Mouse (Mus musculus): ENCODE measurements around the gene Borcs8. TPM values are rescaled to one million over a fixed set of nuclear protein-coding genes. Genes with fewer than 3 reads are reported as not detected.

Gene Borcs8
- polyA plus RNA-seq, 1 experiment from 2014 or later, result 60.0 TPM

DNA sequence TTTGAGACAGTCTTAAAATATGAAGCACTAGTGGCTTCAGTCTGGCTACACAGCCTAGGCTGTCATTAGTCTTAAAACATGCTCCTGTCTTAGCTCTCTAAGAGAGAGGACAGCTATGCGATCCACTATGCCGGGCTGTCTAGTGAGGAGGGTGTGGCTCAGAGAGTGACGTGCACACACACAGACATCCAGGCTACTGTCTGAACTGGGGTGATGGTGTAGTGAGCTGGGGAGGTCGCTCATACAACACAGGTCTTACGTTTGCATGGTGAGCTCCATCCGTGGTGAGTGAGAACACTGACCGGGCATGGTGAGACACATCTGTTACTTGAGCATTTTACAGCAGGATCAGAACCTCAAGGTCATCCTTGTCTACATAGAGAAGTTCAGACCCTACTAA is 31.9 kb downstream of the Borcs8 start:
- peaks cover 30% of the 10 kb centered on the region for H3K4me1 ChIP-seq (replicated peaks; ENCODE audit: control insufficient read depth, insufficient read depth, low read length)
- no peak overlapping the region for H3K4me2 ChIP-seq (ENCODE audit: low read length)
- H3K9me3 ChIP-seq (ENCODE audit: control insufficient read depth, low read length), result no peaks in the 10 kb centered on the region
- no peak overlapping the region for H3K9ac ChIP-seq (replicated peaks; ENCODE audit: low read depth, low read length)
- H3K4me3 ChIP-seq (replicated peaks; ENCODE audit: low read length), result no peak overlapping the region
- no peak for ATAC-seq
- no peak overlapping the region for H3K27ac ChIP-seq (ENCODE audit: low read length)
- H3K27me3 ChIP-seq (replicated peaks; ENCODE audit: control insufficient read depth, insufficient read depth, low read length), result no peaks in the 10 kb centered on the region
- WGBS, result 90% methylated on average over 7 of the region's 7 CpGs
- H3K36me3 ChIP-seq (ENCODE audit: control insufficient read depth, insufficient read depth), result no peaks in the 10 kb centered on the region

DNA sequence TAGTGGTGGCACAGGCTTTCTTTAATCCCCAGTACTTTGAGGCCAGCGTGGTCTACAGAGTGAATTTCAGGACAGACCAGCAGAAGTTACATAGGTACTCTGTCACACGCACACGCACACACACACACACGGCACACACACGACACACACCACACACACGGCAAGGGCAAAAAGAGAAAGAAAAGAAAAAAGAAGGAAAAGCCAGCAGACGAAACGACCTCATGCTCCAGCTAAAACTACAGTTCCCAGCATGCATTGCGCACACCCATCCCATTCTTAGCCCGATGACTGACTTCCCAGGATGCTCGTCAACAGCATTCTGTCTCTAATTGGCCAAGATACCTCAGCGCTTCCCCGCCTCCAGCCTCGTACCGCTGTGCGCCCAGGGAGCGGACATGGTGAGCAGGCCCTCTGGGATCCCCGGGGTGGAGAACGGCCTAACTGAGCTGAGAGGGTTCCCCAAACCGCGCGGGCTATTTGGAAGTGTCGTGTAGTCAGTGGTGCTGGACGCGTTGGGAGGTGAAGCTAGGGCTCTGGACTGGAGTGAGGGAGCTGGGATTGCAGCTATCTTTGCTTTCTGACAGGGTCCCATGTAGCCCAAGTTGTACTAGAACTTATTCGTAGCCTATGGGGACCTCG is 32.9 kb downstream of the Borcs8 start, which contains the start of gene Tmem161a:
Tmem161a (plus strand) TSS at position 314 of the 639 bp plus-strand sequence.
- Histone ChIP-seq H3K9me3 (ENCODE audit: control insufficient read depth, low read length) (no peaks in the 10 kb centered on the region), H3K36me3 (ENCODE audit: control insufficient read depth, insufficient read depth) (no peaks in the 10 kb centered on the region), H3K9ac (replicated peaks; ENCODE audit: low read depth, low read length) (peak within 1 kb of the TSS; percentile 80), H3K4me3 (replicated peaks; ENCODE audit: low read length) (peak within 1 kb of the TSS; percentile 76), H3K4me2 (ENCODE audit: low read length) (peak within 1 kb of the TSS; percentile 57), H3K4me1 (replicated peaks; ENCODE audit: control insufficient read depth, insufficient read depth, low read length) (peaks cover 24% of the 10 kb centered on the region), H3K27ac (ENCODE audit: low read length) (no peak within 1 kb of the TSS; the same call in 1 of the 2 replicates), H3K27me3 (replicated peaks; ENCODE audit: control insufficient read depth, insufficient read depth, low read length) (no peaks in the 10 kb centered on the region)
- WGBS, result 2% methylated on average over 27 of the region's 27 CpGs
- peak; percentile 98 for ATAC-seq

DNA sequence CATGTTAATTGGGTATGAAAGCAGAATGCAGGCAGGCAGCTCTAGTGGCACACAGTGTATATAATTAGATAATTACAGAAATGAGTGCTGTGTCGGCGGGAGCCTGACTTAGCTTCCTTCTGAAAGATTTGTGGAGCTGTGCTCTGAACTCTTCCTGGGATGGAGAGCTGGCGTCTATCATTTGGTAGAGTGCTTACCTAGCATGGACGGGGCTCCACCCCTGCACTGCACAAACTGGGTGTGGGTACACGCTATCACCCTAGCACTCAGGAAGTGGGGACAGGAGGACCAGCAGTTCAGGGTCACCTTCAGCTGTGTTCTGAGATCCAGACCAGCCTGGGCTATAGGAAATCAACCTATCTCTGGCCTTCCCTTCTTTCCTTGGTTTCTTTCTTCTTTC is 34.0 kb downstream of the Borcs8 start:
- Histone ChIP-seq H3K27me3 (replicated peaks; ENCODE audit: control insufficient read depth, insufficient read depth, low read length) (no peaks in the 10 kb centered on the region), H3K36me3 (ENCODE audit: control insufficient read depth, insufficient read depth) (no peaks in the 10 kb centered on the region; the same call in 1 of the 2 replicates), H3K4me2 (ENCODE audit: low read length) (no peak overlapping the region), H3K4me3 (replicated peaks; ENCODE audit: low read length) (no peak overlapping the region), H3K9me3 (ENCODE audit: control insufficient read depth, low read length) (no peaks in the 10 kb centered on the region), H3K9ac (replicated peaks; ENCODE audit: low read depth, low read length) (no peak overlapping the region), H3K4me1 (replicated peaks; ENCODE audit: control insufficient read depth, insufficient read depth, low read length) (peaks cover 24% of the 10 kb centered on the region), H3K27ac (ENCODE audit: low read length) (no peak overlapping the region)
- WGBS, result 75% methylated on average over 5 of the region's 5 CpGs
- no peak for ATAC-seq

DNA sequence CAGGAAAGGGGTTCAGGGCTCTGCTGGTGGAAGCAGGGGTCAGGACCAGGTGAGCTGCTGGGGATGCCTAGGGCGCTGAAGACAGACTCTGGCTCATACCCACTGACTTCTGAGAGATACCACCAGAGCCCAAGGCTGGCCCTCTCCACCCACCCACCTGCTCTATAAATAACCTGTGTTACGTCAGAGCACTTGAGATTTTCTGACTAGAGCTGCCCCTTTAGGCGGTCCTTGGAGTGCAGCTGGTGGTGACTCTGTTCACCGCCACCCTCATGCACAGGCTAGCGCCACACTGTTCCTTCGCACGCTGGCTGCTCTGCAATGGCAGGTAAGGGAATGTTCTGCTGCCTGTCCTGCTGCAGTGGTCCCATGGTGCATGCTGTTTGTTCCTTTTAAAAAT is 34.8 kb downstream of the Borcs8 start:
- ATAC-seq, result no peak
- H3K9ac ChIP-seq (replicated peaks; ENCODE audit: low read depth, low read length), result no peak overlapping the region
- WGBS, result 89% methylated on average over 7 of the region's 7 CpGs

GRCm38 (mm10) chr8:70178231-70178630 is 38.9 kb downstream of the Borcs8 start:
- Histone ChIP-seq H3K4me1 (replicated peaks; ENCODE audit: control insufficient read depth, insufficient read depth, low read length) (peaks cover 12% of the 10 kb centered on the region), H3K9ac (replicated peaks; ENCODE audit: low read depth, low read length) (no peak overlapping the region), H3K27ac (ENCODE audit: low read length) (no peak overlapping the region), H3K36me3 (ENCODE audit: control insufficient read depth, insufficient read depth) (no peaks in the 10 kb centered on the region; the same call in 1 of the 2 replicates), H3K9me3 (ENCODE audit: control insufficient read depth, low read length) (no peaks in the 10 kb centered on the region), H3K27me3 (replicated peaks; ENCODE audit: control insufficient read depth, insufficient read depth, low read length) (no peaks in the 10 kb centered on the region), H3K4me3 (replicated peaks; ENCODE audit: low read length) (no peak overlapping the region), H3K4me2 (ENCODE audit: low read length) (no peak overlapping the region)
- no peak for ATAC-seq
- 89% methylated on average over 2 of the region's 2 CpGs for WGBS

More for the DNA sequence above, 34.8 kb downstream of the Borcs8 start:
- Histone ChIP-seq H3K4me1 (replicated peaks; ENCODE audit: control insufficient read depth, insufficient read depth, low read length) (peaks cover 24% of the 10 kb centered on the region), H3K4me3 (replicated peaks; ENCODE audit: low read length) (no peak overlapping the region), H3K9me3 (ENCODE audit: control insufficient read depth, low read length) (no peaks in the 10 kb centered on the region), H3K4me2 (ENCODE audit: low read length) (no peak overlapping the region), H3K27ac (ENCODE audit: low read length) (no peak overlapping the region), H3K36me3 (ENCODE audit: control insufficient read depth, insufficient read depth) (no peaks in the 10 kb centered on the region; the same call in 1 of the 2 replicates), H3K27me3 (replicated peaks; ENCODE audit: control insufficient read depth, insufficient read depth, low read length) (no peaks in the 10 kb centered on the region)

- H3K27ac ChIP-seq (ENCODE audit: low read length), result no peak overlapping the region
- H3K4me1 ChIP-seq (replicated peaks; ENCODE audit: control insufficient read depth, insufficient read depth, low read length), result peaks cover 6% of the 10 kb centered on the region
- whole genome bisulfite sequencing, result 98% methylated on average over 4 of the region's 4 CpGs
- no peak overlapping the region for H3K9ac ChIP-seq (replicated peaks; ENCODE audit: low read depth, low read length)
- ATAC-seq, result no peak
- H3K9me3 ChIP-seq (ENCODE audit: control insufficient read depth, low read length), result no peaks in the 10 kb centered on the region
- no peaks in the 10 kb centered on the region for H3K27me3 ChIP-seq (replicated peaks; ENCODE audit: control insufficient read depth, insufficient read depth, low read length)
- H3K36me3 ChIP-seq (ENCODE audit: control insufficient read depth, insufficient read depth), result no peaks in the 10 kb centered on the region; the same call in 1 of the 2 replicates
- H3K4me2 ChIP-seq (ENCODE audit: low read length), result no peak overlapping the region
- no peak overlapping the region for H3K4me3 ChIP-seq (replicated peaks; ENCODE audit: low read length)
These were observed 39.8 kb downstream of the Borcs8 start for GRCm38 (mm10) chr8:70179082-70179481.

DNA sequence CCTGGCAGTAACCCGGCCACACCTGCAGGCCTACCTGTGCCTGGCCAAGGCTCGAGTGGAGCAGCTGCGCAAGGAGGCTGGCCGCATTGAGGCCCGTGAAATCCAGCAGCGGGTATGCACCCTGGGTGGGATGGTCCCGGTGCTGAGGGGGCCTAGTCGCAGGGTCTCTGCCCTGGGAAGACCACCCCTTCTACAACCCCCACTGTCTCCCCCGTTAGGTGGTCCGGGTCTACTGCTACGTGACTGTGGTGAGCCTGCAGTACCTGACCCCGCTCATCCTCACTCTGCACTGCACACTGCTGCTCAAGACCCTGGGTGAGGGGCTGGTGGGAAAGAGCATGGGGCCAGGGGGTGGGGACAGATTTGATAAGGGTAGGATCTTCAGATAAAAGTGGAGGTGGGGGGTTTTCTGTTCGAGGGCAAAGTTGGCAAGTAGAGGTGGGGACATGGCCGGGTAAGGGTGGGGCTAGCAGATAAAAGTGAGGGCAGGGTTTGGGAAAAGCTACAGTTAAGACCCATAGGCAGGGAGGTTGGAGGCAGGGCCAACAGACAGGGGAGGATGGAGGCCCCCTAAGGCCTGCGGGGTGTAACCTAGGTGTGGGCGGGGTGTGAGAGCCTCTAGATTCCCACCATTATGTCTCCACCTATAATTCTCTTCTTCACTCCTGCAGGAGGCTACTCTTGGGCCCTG is 42.1 kb downstream of the Borcs8 start:
- WGBS, result 92% methylated on average over 16 of the region's 16 CpGs
- H3K9ac ChIP-seq (replicated peaks; ENCODE audit: low read depth, low read length), result no peak overlapping the region
- H3K4me3 ChIP-seq (replicated peaks; ENCODE audit: low read length), result no peak overlapping the region
- ATAC-seq, result peak; percentile 13; the same call in 1 of the 2 replicates
- H3K9me3 ChIP-seq (ENCODE audit: control insufficient read depth, low read length), result no peaks in the 10 kb centered on the region
- H3K36me3 ChIP-seq (ENCODE audit: control insufficient read depth, insufficient read depth), result no peaks in the 10 kb centered on the region; the same call in 1 of the 2 replicates
- H3K4me1 ChIP-seq (replicated peaks; ENCODE audit: control insufficient read depth, insufficient read depth, low read length), result no peaks in the 10 kb centered on the region
- no peak overlapping the region for H3K4me2 ChIP-seq (ENCODE audit: low read length)
- no peak overlapping the region for H3K27ac ChIP-seq (ENCODE audit: low read length)
- no peaks in the 10 kb centered on the region for H3K27me3 ChIP-seq (replicated peaks; ENCODE audit: control insufficient read depth, insufficient read depth, low read length)

DNA sequence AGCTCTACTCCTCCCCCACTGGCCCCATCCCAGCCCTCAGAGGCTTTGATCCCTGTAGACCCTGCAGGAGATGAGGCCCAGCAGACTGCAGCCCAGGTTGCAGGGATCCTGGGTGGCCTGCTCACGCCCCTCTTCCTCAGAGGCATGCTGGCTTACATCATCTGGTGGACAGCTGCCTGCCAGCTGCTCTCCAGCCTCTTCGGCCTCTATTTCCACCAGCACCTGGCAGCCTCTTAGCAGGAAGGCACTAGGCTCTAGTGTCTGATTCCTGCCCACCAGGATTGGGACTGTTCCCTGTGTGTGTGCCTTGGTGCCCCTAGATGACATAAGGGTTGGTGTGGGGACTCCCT is 42.6 kb downstream of the Borcs8 start:
- Histone ChIP-seq H3K36me3 (ENCODE audit: control insufficient read depth, insufficient read depth) (no peaks in the 10 kb centered on the region; the same call in 1 of the 2 replicates), H3K9ac (replicated peaks; ENCODE audit: low read depth, low read length) (no peak overlapping the region), H3K4me3 (replicated peaks; ENCODE audit: low read length) (no peak overlapping the region), H3K4me1 (replicated peaks; ENCODE audit: control insufficient read depth, insufficient read depth, low read length) (no peaks in the 10 kb centered on the region), H3K4me2 (ENCODE audit: low read length) (no peak overlapping the region), H3K9me3 (ENCODE audit: control insufficient read depth, low read length) (no peaks in the 10 kb centered on the region), H3K27ac (ENCODE audit: low read length) (no peak overlapping the region), H3K27me3 (replicated peaks; ENCODE audit: control insufficient read depth, insufficient read depth, low read length) (no peaks in the 10 kb centered on the region)
- 84% methylated on average over 2 of the region's 2 CpGs for WGBS
- no peak for ATAC-seq

DNA sequence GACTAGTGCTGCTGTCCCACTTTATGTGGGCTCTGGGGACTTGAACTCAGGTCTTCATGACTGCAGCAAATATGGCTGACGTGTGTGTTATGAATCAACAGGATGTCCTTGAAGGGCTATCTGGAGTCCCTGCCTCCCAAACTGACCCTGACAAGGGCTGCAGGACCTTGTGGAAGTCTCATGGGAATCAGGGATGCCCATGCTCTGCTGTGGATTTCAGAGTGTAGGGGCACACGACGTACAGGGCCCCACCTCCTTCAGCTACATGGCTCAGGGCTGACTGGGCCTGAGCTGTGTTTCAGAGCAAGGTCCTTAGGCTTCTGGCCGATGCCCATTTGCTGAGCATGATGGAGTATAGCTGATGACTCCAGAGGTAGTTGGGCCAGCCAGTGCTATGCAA is 43.9 kb downstream of the Borcs8 start:
- 90% methylated on average over 4 of the region's 4 CpGs for WGBS
- Histone ChIP-seq H3K27ac (ENCODE audit: low read length) (no peak overlapping the region), H3K9ac (replicated peaks; ENCODE audit: low read depth, low read length) (no peak overlapping the region), H3K4me3 (replicated peaks; ENCODE audit: low read length) (no peak overlapping the region), H3K27me3 (replicated peaks; ENCODE audit: control insufficient read depth, insufficient read depth, low read length) (no peaks in the 10 kb centered on the region), H3K4me1 (replicated peaks; ENCODE audit: control insufficient read depth, insufficient read depth, low read length) (no peaks in the 10 kb centered on the region), H3K4me2 (ENCODE audit: low read length) (no peak overlapping the region), H3K9me3 (ENCODE audit: control insufficient read depth, low read length) (no peaks in the 10 kb centered on the region), H3K36me3 (ENCODE audit: control insufficient read depth, insufficient read depth) (no peaks in the 10 kb centered on the region)
- ATAC-seq, result no peak

All from forebrain, embryonic 16.5 days (tissue).